Mouse (Mus musculus) hindbrain, embryonic 13.5 days (tissue): Measurements from ENCODE around the gene Gna11. TPM values are rescaled to one million over a fixed set of nuclear protein-coding genes. Genes with fewer than 3 reads are reported as not detected.

Experiments
- ATAC-seq: fragments of 200-750 bp; cut with Nextera tagmentation; 2 replicates; pipeline ENCODE4 v1.8.0; 2017; ENCODE audit warnings: moderate TSS enrichment; ENCODE audit not compliant: low FRiP score
- H3K27ac ChIP-seq: fragments of 300-500 bp; sonication (generic); 2 replicates; pipeline ENCODE4 v1.5.1; 2015; ENCODE audit warnings: inconsistent platforms, mild to moderate bottlenecking, moderate library complexity
- H3K27me3 ChIP-seq: fragments of 300-500 bp; sonication (generic); 2 replicates; pipeline ENCODE4 v1.6.1; 2015; ENCODE audit warnings: mild to moderate bottlenecking, inconsistent platforms
- H3K36me3 ChIP-seq: fragments of 300-500 bp; sonication (generic); 2 replicates; pipeline ENCODE4 v1.6.1; 2015; ENCODE audit warnings: mild to moderate bottlenecking, inconsistent platforms
- H3K4me1 ChIP-seq: fragments of 300-500 bp; sonication (generic); replicated peaks from 2 replicates; pipeline ENCODE4 v1.6.1; 2015; ENCODE audit warnings: inconsistent platforms
- H3K4me2 ChIP-seq: fragments of 300-500 bp; sonication (generic); 2 replicates; pipeline ENCODE4 v1.6.1; 2015; ENCODE audit warnings: inconsistent platforms, mild to moderate bottlenecking, moderate library complexity
- H3K4me3 ChIP-seq: fragments of 300-500 bp; sonication (generic); 2 replicates; pipeline ENCODE4 v1.5.1; 2015; ENCODE audit warnings: mild to moderate bottlenecking, inconsistent platforms
- H3K9ac ChIP-seq: fragments of 300-500 bp; sonication (generic); 2 replicates; pipeline ENCODE4 v1.6.1; 2015; ENCODE audit warnings: mild to moderate bottlenecking, inconsistent platforms
- H3K9me3 ChIP-seq: fragments of 300-500 bp; sonication (generic); 2 replicates; pipeline ENCODE4 v1.6.1; 2016; ENCODE audit warnings: inconsistent platforms
- WGBS: fragments of 180-500 bp; shearing (Covaris S2); methylation state at CpG from one replicate; pipeline ENCODE4 v1.1.7; 2015; 5-methylcytosine and 5-hydroxymethylcytosine counted together
- polyA plus RNA-seq: library from polyadenylated mRNA; unstranded; fragments of >200 nt; fragmentation: Nextera tagmentation; extraction: Ambion mirVana; gene quantifications from 2 replicates; pipeline ENCODE4 v1.2.1, GENCODE M21; 2015

The Gna11 gene
- polyA plus RNA-seq, 1 experiment from 2014 or later, result 79.8 TPM

DNA sequence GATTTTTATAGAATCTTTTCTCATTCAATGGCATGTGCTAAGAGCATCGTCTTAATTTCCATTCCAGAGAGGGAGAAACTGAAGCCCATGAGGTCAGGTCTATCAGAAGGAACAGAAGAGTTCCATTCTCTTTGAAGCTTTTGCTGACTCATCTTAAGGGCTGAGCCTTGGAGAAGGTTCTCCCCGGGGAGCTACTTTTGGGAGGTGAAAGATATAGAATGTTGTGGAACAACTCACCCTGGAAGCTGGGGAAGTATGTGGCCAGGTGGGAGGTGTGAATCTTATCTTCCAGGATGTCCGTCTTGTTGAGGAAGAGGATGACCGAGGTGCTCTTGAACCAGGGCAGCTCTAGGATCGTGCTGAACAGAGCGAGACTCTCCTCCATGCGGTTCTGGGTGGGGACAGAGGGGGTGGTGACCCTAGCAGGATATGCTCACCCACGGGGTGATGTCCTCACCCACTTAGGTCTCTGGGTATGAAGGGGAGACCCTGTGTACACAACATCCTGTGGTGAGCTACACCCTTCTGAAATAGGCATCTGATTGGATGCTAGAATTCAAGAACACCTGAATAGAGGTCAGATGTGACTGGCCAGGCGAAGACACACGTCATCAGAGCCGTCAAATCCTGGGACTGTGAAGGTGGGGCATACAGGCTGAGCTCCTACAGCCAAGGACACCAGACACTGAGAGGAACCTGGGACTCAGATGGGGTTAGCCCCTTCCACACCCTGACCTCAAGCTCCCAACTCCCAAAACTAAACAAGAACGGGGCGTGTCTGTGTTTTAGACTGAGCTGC lies 37.1 kb downstream of the Gna11 start:
- Histone ChIP-seq H3K4me2 (no peak overlapping the region), H3K9me3 (no peaks in the 10 kb centered on the region), H3K27ac (no peak overlapping the region), H3K9ac (no peak overlapping the region), H3K27me3 (peaks cover 35% of the 10 kb centered on the region), H3K4me3 (no peak overlapping the region), H3K36me3 (no peaks in the 10 kb centered on the region), H3K4me1 (0 out of 2 replicates have a peak, but pooled peaks cover 1% of the 10 kb centered on the region)
- WGBS, result 77% methylated on average over 13 of the region's 13 CpGs
- ATAC-seq, result no peak

DNA sequence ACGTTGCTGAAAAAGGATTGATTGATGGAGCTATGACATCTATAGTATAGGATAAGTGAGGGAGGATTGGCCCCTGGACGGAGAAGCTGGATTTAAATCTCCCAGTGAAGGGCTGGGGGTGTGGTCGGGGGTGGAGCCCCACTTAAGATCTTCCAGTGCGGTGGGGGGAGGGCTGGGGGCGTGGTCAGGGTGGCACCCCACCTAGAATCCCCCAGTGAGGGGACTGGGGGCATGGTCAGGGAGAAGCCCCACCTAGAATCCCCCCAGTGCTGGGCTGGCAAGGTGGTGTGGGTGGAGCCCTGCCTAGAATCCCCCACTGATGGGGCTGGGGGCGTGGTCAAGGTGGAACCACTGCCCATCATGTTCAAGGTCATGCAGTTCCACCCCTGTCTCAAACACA lies 37.9 kb downstream of the Gna11 start:
- H3K36me3 ChIP-seq, result no peaks in the 10 kb centered on the region
- 0 out of 2 replicates have a peak, but pooled peaks cover 3% of the 10 kb centered on the region for H3K4me1 ChIP-seq
- no peak for ATAC-seq
- peaks cover 28% of the 10 kb centered on the region for H3K27me3 ChIP-seq
- H3K9ac ChIP-seq, result no peak overlapping the region
- H3K4me2 ChIP-seq, result no peak overlapping the region
- no peak overlapping the region for H3K4me3 ChIP-seq
- 42% methylated on average over 6 of the region's 6 CpGs for WGBS
- no peak overlapping the region for H3K27ac ChIP-seq
- no peaks in the 10 kb centered on the region for H3K9me3 ChIP-seq

DNA sequence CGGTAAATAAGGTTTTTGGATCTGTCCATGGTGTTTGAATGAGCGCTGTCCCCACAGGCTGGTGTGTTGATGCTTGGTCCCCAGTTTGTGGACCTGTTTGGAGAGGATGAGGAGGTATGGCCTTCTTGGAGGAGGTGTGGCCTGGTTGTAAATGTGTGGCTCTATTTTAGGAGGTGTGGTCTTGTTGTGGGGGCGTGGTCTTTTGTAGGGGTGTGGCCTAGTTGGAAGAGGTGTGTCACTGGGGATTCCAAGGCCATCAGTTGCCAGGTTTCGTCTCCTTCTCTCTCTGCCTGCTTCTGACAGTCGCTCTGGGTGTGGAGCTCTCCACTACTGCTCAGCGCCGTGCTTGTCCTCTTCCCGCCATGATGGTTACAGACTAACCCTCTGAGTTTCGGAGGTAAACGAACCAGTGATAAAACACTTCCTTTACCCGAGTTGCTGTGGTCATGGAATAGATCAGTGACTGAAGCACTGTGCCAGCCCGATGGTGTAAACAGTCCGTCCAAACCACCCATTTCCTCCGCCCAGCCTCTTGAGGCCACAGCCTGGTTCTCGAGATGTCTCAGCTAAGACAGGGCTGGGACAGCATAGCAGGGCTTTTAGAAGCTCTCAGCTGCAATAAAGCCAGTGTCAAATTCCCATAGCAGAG lies 39.9 kb downstream of the Gna11 start:
- WGBS, result 80% methylated on average over 15 of the region's 15 CpGs
- ATAC-seq, result no peak

DNA sequence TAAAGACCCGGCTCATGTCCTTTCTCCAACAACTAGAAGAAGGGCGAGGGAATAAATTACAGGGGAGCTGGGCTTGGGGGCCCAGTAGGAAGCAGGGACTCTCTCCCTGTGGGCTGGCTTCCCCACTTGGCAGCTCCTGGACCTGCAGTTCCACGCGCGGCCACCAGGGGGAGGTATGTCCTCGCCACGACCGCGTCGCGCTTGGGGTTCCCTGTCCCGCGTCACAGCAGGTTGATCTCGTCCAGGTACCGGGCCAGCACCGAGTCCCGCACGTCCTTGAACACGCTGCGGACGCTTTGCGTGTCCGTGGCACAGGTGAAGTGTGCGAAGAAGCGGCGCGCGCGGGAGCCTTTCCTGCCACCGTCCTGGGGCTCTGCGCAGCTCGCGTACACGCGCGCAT lies 42.3 kb downstream of the Gna11 start:
- 10% methylated on average over 36 of the region's 36 CpGs for WGBS
- ATAC-seq, result peak; percentile 18
- peak overlapping the region; percentile 41 for H3K4me3 ChIP-seq
- H3K9ac ChIP-seq, result peak overlapping the region; percentile 67
- H3K36me3 ChIP-seq, result no peaks in the 10 kb centered on the region
- H3K27ac ChIP-seq, result no peak overlapping the region
- peaks cover 6% of the 10 kb centered on the region for H3K4me1 ChIP-seq
- H3K4me2 ChIP-seq, result peak overlapping the region; percentile 64
- no peaks in the 10 kb centered on the region for H3K9me3 ChIP-seq
- H3K27me3 ChIP-seq, result peaks cover 14% of the 10 kb centered on the region

More for the DNA sequence above, 39.9 kb downstream of the Gna11 start:
- no peak overlapping the region for H3K9ac ChIP-seq
- H3K36me3 ChIP-seq, result no peaks in the 10 kb centered on the region
- 0 out of 2 replicates have a peak, but pooled peaks cover 3% of the 10 kb centered on the region for H3K4me1 ChIP-seq
- no peak overlapping the region for H3K4me2 ChIP-seq
- peaks cover 18% of the 10 kb centered on the region for H3K27me3 ChIP-seq
- H3K27ac ChIP-seq, result no peak overlapping the region
- H3K4me3 ChIP-seq, result no peak overlapping the region
- no peaks in the 10 kb centered on the region for H3K9me3 ChIP-seq

DNA sequence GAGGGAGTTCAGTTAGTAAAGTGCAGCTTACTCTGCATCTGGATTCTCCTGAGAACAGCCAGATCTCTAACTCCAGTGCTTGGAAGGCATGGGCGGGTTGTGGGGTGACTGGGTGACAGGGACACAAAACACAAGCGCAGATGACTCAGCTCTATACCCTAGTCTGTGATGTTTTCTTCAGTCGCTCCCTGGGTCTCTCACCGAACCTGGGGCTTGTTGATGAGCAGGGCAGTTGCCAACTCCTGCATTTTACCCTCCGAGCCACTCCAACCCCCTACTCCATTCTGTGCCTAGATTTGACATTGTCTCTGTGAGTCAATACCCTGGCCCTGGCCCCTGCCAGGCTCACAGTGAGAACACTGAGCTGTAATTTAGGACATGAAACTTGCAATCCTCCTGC lies 43.1 kb downstream of the Gna11 start:
- Histone ChIP-seq H3K4me3 (no peak overlapping the region), H3K27ac (no peak overlapping the region), H3K4me2 (no peak overlapping the region), H3K36me3 (no peaks in the 10 kb centered on the region), H3K4me1 (peaks cover 14% of the 10 kb centered on the region), H3K9me3 (no peaks in the 10 kb centered on the region), H3K9ac (no peak overlapping the region), H3K27me3 (peaks cover 14% of the 10 kb centered on the region)
- WGBS, result 91% methylated on average over 5 of the region's 5 CpGs
- no peak for ATAC-seq

DNA sequence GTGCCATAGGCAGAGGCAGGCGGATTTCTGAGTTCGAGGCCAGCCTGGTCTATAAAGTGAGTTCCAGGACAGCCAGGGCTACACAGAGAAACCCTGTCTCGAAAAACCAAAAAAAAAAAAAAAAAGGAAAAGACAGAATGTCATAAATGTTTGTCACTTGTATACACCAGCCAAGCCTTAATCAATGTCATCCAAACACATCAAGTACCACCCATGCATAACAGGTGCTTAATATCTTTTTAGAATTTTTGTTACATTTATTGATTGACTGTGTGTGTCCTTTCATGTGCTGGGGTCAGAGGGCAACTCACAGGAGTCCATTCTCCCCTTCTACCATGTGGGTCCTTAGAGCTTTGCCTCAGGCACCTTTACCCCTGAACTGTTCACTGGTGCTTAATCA lies 45.0 kb downstream of the Gna11 start, which contains the start of gene S1pr4:
Gene S1pr4 (minus strand): TSS at position 101 of the 400 bp plus-strand sequence.
- no peak within 1 kb of the TSS for H3K4me3 ChIP-seq
- no peaks in the 10 kb centered on the region for H3K36me3 ChIP-seq
- no peaks in the 10 kb centered on the region for H3K9me3 ChIP-seq
- H3K27me3 ChIP-seq, result peaks cover 14% of the 10 kb centered on the region
- 88% methylated on average over 3 of the region's 3 CpGs for WGBS
- H3K4me2 ChIP-seq, result no peak within 1 kb of the TSS
- ATAC-seq, result no peak
- peak within 1 kb of the TSS; percentile 19; the same call in 1 of the 2 replicates for H3K9ac ChIP-seq
- no peak within 1 kb of the TSS for H3K27ac ChIP-seq
- H3K4me1 ChIP-seq, result peaks cover 22% of the 10 kb centered on the region

DNA sequence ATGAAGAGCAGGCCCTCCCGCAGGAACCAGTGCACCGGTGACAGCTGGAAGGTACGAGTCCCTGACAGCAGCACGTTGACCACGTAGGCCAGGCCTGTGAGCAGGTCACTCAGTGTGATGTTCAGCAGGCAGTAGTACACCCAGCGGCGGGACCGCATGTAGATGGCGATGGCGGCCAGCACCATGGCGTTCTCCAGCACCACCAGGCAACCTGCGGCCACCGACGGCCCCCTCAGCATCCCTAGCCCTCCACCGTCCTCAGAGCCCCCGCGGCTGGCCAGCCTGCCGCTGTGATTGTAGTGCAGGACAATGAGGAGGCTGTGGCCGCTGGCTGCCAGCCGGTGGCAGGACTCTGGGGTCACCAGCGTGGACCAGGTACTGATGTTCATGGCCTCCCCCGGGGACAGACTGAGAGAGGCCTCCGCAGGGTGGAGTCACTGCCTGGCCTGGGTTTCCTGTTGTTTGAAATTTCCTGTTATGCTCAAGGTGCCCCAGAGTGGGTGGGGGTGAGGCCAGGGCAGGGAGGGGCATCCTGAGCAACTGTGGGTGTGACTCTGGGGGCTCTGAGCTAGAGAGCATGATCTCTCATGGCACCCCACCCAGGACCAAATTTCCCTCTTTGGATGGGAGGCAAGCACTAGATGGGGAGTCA lies 45.6 kb downstream of the Gna11 start:
- Histone ChIP-seq H3K4me1 (peaks cover 28% of the 10 kb centered on the region), H3K4me2 (no peak overlapping the region), H3K9ac (peak overlapping the region; percentile 19; the same call in 1 of the 2 replicates), H3K36me3 (no peaks in the 10 kb centered on the region), H3K4me3 (no peak overlapping the region), H3K9me3 (no peaks in the 10 kb centered on the region), H3K27me3 (peaks cover 14% of the 10 kb centered on the region), H3K27ac (no peak overlapping the region)
- no peak for ATAC-seq
- WGBS, result 73% methylated on average over 23 of the region's 23 CpGs

DNA sequence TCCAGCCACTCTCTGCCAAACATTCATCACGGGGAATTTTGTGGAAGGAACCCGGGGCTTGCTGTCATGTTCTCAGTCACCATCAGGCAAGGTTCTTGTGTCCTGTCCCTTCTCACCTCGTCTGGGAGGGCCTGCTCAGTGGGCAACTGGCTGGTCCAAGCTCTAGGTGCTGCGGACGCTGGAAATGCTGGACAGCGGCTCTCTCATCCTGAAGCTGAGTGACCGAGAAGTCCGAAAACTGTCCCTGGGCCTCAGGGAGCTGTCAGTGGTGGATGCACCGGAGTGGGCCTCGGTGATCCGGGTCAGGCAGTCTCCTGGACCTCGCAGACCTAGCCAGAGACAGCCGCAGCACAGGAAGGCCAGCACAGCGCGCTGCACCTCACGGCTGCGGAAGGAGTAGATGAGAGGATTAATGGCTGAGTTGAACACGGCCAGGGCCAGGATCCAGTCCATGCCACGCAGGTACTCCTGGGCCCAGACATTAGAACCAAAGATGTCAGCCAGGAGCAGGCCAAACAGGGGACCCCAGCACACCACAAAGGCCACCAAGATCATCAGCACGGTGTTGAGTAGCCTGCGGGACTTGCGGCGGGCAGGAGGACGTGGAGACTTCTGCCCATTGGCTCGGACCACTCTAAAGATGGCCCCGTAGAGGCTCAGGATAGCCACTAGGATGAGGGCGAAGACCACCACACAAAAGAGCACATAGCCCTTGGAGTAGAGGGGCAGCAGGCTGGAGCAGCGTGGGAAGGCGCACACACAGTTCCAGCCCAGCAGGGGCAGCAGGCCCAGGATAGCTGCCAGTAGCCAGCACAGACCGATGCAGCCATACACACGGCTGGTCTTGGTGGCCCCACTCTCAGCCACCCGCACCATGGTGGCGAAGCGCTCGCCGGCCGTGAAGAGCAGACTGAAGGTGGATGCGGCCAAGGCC lies 46.4 kb downstream of the Gna11 start:
- Histone ChIP-seq H3K9ac (peak overlapping the region; percentile 55; the same call in 1 of the 2 replicates), H3K4me2 (no peak overlapping the region), H3K27ac (no peak overlapping the region), H3K36me3 (no peaks in the 10 kb centered on the region), H3K4me1 (peaks cover 35% of the 10 kb centered on the region), H3K27me3 (peaks cover 8% of the 10 kb centered on the region), H3K4me3 (no peak overlapping the region), H3K9me3 (no peaks in the 10 kb centered on the region)
- WGBS, result 88% methylated on average over 38 of the region's 38 CpGs
- no peak for ATAC-seq

DNA sequence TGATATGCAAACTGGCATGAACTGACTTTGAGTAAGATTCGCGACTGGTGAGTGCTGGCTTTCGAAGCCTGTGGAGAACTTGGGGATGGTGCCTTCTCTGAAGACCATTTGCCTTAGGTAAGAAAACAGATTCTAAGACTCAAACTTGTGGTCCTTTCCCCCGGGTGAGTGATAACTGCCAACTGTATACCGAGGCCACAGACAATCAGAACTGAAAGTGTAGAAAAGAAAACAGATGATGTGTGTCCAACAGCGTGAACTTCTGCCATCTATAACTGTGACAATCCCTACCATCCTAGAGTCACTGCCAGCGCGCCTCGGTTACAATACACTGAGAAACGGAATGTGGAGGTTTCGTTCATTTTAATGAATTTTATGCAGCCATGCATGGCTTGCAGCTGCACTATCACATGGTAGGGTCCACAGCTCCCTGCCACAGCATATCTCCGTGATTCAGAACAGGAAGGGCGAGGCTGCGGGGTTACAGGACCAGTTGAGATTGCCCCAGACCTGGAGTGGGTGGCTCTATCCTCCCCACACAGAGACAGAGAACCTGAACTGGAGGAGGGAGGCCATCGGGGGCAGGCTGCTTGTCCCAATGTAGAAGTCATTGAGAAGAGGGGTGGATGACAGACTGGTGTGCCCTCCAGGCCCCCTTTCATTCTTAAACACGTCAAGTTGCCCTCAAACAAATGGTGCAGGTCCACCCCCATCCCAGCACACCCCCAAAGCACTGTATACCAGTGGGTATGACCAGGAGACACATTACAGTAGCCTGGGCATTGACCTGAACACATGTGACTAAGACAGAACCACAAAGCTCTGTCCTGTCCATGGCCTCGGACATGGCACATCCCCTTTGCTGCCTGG lies 47.4 kb downstream of the Gna11 start:
- Histone ChIP-seq H3K9ac (peak overlapping the region; percentile 71), H3K27me3 (no peaks in the 10 kb centered on the region), H3K4me3 (peak overlapping the region; percentile 69), H3K36me3 (peaks cover 8% of the 10 kb centered on the region), H3K9me3 (no peaks in the 10 kb centered on the region), H3K4me2 (peak overlapping the region; percentile 56), H3K4me1 (peaks cover 35% of the 10 kb centered on the region), H3K27ac (peak overlapping the region; percentile 75; the same call in 1 of the 2 replicates)
- no peak for ATAC-seq
- 87% methylated on average over 17 of the region's 17 CpGs for WGBS

DNA sequence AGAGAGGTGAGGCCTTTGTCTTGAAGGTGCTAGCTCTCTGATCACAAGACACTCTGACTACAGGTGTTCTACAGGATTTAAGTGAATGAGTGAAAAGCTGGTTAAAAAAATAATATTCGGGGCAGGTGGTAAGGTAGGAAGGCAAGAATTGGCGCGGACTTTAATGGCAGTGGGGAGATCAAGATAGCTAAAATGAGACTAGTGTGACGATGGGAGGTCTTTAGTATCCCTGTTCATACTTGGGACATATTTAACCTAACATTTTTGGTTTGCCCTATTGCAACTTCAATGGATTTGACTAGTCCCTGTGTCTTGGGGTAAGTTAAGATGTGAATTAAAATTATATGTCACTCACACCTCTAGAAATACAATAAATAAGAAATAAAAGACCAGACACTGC lies 48.0 kb downstream of the Gna11 start:
- peak overlapping the region; percentile 71 for H3K9ac ChIP-seq
- ATAC-seq, result no peak; the same call in 1 of the 2 replicates
- peak overlapping the region; percentile 56 for H3K4me2 ChIP-seq
- WGBS, result 41% methylated on average over 4 of the region's 4 CpGs
- peaks cover 35% of the 10 kb centered on the region for H3K4me1 ChIP-seq
- peak overlapping the region; percentile 75 for H3K27ac ChIP-seq
- H3K4me3 ChIP-seq, result peak overlapping the region; percentile 69
- no peaks in the 10 kb centered on the region for H3K27me3 ChIP-seq
- peaks cover 15% of the 10 kb centered on the region for H3K36me3 ChIP-seq
- no peaks in the 10 kb centered on the region for H3K9me3 ChIP-seq
